Mouse (Mus musculus): ENCODE data around the gene Dnmt3a. TPM values are rescaled to one million over a fixed set of nuclear protein-coding genes. Genes with fewer than 3 reads are reported as not detected.

Gene Dnmt3a
- polyA plus RNA-seq, 1 experiment from 2014 or later, result 24.3 TPM

DNA sequence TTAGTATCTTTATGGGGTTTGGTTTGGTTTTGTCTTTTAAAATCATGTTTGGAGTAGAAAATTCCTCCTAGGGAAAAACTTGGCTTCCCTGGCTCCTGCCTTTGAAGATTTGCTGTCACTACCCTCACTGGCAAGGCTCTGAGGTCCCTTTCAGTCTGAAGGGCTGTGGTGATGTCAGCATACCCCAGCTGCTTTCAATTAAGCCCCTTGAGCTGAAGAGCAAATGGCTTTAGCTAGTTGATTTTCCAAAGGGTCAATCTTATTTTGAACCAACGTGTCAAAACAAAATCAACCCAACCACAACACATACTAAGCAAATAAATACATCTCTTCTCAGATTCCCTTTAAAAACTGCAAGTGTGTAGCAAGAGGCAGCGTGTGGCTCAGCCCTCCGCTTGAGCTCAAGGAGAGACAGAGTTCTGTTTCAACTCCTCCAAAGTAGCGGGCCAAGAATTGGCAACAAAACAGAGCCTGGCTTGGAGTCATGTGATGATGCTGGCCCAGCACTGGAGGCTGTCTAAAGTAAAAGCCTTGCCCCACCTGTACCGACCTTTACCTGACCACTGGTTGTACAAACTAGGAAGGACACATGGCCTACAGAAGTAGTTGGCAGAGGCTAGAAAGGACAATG is 17.3 kb upstream of the Dnmt3a start:
- ATAC-seq (no peak), DNase-seq (no peak)
- WGBS (ENCODE audit: insufficient replicate concordance), result 59% methylated on average over 5 of the region's 5 CpGs
- Histone ChIP-seq H3K27me3 (ENCODE audit: insufficient read depth, low read length) (no peaks in the 10 kb centered on the region), H3K9ac (replicated peaks) (no peak overlapping the region), H3K9me3 (ENCODE audit: low read length) (no peaks in the 10 kb centered on the region), H3K27ac (ENCODE audit: low read depth) (no peak overlapping the region), H3K4me3 (ENCODE audit: low read depth, low read length) (no peak overlapping the region), H3K36me3 (replicated peaks; ENCODE audit: insufficient read depth, low read length) (no peaks in the 10 kb centered on the region), H3K4me2 (ENCODE audit: low read depth, low read length) (no peak overlapping the region), H3K4me1 (ENCODE audit: insufficient read depth) (peaks cover 4% of the 10 kb centered on the region; the same call in 1 of the 2 replicates)
- no peak for TF ChIP-seq CTCF (IDR thresholded peaks at IDR 0.05; ENCODE audit: low read depth)
- TF ChIP-seq EP300 (IDR thresholded peaks at IDR 0.05; ENCODE audit: low read depth), result no peak

DNA sequence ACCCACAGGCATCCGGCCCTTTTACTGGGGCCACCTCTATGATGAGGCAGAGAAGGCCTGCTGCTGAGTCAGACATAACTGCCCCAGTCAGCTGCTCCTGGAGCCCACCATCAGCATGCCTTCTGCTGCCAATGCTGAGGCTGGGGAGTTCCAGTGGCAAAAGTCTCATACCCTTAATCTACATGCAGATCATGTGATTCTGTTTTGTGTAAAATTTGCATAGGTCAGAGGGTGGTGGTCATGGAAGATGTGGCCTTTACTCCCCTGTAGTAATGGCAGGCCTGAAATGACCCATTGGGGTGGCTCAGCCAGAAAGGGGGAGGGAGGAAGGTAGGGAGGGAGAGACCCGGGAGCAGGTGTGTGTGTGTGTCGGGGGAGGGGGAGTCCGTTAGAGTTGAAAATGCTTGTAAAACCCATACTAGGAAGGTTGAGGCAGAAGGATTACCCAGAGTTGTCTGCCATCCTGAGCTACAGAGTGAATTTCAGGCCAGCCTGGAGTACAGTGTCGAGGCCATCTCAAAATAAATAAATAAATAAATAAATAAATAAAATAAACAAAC is 16.1 kb upstream of the Dnmt3a start:
- no peaks in the 10 kb centered on the region for H3K36me3 ChIP-seq (replicated peaks; ENCODE audit: insufficient read depth, low read length)
- ATAC-seq (no peak), DNase-seq (no peak)
- WGBS (ENCODE audit: insufficient replicate concordance), result 73% methylated on average over 5 of the region's 5 CpGs
- peaks cover 4% of the 10 kb centered on the region; the same call in 1 of the 2 replicates for H3K4me1 ChIP-seq (ENCODE audit: insufficient read depth)
- H3K4me2 ChIP-seq (ENCODE audit: low read depth, low read length), result no peak overlapping the region
- H3K27me3 ChIP-seq (ENCODE audit: insufficient read depth, low read length), result no peaks in the 10 kb centered on the region
- H3K27ac ChIP-seq (ENCODE audit: low read depth), result no peak overlapping the region
- H3K4me3 ChIP-seq (ENCODE audit: low read depth, low read length), result no peak overlapping the region
- TF ChIP-seq CTCF (IDR thresholded peaks at IDR 0.05; ENCODE audit: low read depth) (no peak), EP300 (IDR thresholded peaks at IDR 0.05; ENCODE audit: low read depth) (no peak)
- no peak overlapping the region for H3K9ac ChIP-seq (replicated peaks)
- no peaks in the 10 kb centered on the region for H3K9me3 ChIP-seq (ENCODE audit: low read length)

DNA sequence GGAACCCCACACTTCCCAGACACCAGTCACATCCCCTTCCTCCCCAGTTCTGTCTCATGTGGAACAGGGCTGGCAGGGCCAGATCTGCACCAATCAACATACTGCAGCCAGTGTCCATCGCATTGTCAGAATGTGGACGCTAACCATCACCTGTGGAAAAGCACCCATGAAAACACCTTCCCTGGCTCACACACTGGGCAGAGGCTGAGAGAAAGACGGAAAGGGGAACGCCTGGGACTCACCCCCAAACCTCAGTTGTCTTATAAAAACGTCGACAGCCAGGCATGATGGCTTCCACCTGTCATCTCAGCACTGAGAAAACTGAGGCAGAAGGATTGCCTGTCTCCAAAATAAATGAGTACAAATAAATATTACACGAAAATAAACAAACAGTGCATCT is 14.6 kb upstream of the Dnmt3a start:
- Histone ChIP-seq H3K9me3 (ENCODE audit: low read length) (no peaks in the 10 kb centered on the region), H3K9ac (replicated peaks) (no peak overlapping the region), H3K4me3 (ENCODE audit: low read depth, low read length) (peak overlapping the region; percentile 21; the same call in 1 of the 2 replicates), H3K27ac (ENCODE audit: low read depth) (no peak overlapping the region), H3K4me2 (ENCODE audit: low read depth, low read length) (peak overlapping the region; percentile 62), H3K27me3 (ENCODE audit: insufficient read depth, low read length) (no peaks in the 10 kb centered on the region), H3K4me1 (ENCODE audit: insufficient read depth) (peaks cover 4% of the 10 kb centered on the region; the same call in 1 of the 2 replicates), H3K36me3 (replicated peaks; ENCODE audit: insufficient read depth, low read length) (no peaks in the 10 kb centered on the region)
- no peak for TF ChIP-seq EP300 (IDR thresholded peaks at IDR 0.05; ENCODE audit: low read depth)
- no peak for TF ChIP-seq CTCF (IDR thresholded peaks at IDR 0.05; ENCODE audit: low read depth)
- ATAC-seq (no peak), DNase-seq (no peak)
- 35% methylated on average over 7 of the region's 7 CpGs for WGBS (ENCODE audit: insufficient replicate concordance)

DNA sequence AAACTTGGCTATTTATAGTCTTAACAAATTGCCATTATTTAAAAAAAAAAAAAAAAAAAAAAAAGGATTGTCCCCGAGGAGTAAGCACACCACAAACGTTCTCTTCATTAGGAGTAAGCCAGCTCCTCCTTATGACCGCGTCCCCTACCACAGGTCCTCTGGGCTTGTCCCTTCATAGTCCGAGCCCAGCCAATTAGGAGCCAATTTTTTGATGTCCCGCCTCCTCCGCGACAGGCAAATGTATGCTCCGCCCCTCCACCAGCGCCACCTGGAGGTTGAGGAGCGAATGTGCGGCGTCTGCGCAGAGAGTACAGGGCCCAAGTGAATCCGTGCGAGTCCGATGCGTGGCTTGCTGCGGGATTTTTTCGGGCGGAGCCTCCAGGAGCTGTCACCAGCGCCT is 14.1 kb upstream of the Dnmt3a start:
- DNase-seq (peak; percentile 94), ATAC-seq (peak; percentile 92)
- H3K27me3 ChIP-seq (ENCODE audit: insufficient read depth, low read length), result no peaks in the 10 kb centered on the region
- H3K36me3 ChIP-seq (replicated peaks; ENCODE audit: insufficient read depth, low read length), result no peaks in the 10 kb centered on the region
- H3K4me1 ChIP-seq (ENCODE audit: insufficient read depth), result peaks cover 3% of the 10 kb centered on the region; the same call in 1 of the 2 replicates
- under 1% methylated on average over 22 of the region's 22 CpGs for WGBS (ENCODE audit: insufficient replicate concordance)
- H3K9ac ChIP-seq (replicated peaks), result no peak overlapping the region
- no peak overlapping the region for H3K27ac ChIP-seq (ENCODE audit: low read depth)
- TF ChIP-seq EP300 (IDR thresholded peaks at IDR 0.05; ENCODE audit: low read depth), result no peak
- peak; percentile 97 for TF ChIP-seq CTCF (IDR thresholded peaks at IDR 0.05; ENCODE audit: low read depth)
- peak overlapping the region; percentile 62 for H3K4me2 ChIP-seq (ENCODE audit: low read depth, low read length)
- peak overlapping the region; percentile 21 for H3K4me3 ChIP-seq (ENCODE audit: low read depth, low read length)
- no peaks in the 10 kb centered on the region for H3K9me3 ChIP-seq (ENCODE audit: low read length)

DNA sequence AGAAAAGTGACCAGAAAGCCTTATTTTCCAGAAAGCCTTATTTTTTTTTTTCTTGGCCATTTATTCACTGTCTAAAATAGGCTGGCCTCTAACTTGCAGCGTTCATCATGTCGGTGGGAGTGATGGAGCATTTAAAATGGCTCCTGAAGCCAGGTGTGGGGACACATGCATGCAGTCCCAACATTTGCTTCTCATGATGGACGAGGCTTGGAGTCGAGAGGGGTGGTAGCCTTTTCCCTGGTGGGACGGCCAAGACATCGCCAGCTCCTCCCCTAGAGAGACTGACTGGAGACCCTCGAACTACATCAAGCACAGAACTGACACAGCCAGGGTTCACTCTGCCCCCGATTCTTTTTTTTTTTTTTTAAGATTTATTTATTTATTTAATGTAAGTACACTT is 13.6 kb upstream of the Dnmt3a start:
- no peak for TF ChIP-seq EP300 (IDR thresholded peaks at IDR 0.05; ENCODE audit: low read depth)
- no peak for TF ChIP-seq CTCF (IDR thresholded peaks at IDR 0.05; ENCODE audit: low read depth)
- H3K9ac ChIP-seq (replicated peaks), result no peak overlapping the region
- no peak for DNase-seq
- peak overlapping the region; percentile 21 for H3K4me3 ChIP-seq (ENCODE audit: low read depth, low read length)
- H3K27ac ChIP-seq (ENCODE audit: low read depth), result no peak overlapping the region
- no peaks in the 10 kb centered on the region for H3K36me3 ChIP-seq (replicated peaks; ENCODE audit: insufficient read depth, low read length)
- no peaks in the 10 kb centered on the region for H3K9me3 ChIP-seq (ENCODE audit: low read length)
- no peaks in the 10 kb centered on the region; the same call in 1 of the 2 replicates for H3K4me1 ChIP-seq (ENCODE audit: insufficient read depth)
- no peaks in the 10 kb centered on the region for H3K27me3 ChIP-seq (ENCODE audit: insufficient read depth, low read length)
- H3K4me2 ChIP-seq (ENCODE audit: low read depth, low read length), result peak overlapping the region; percentile 62
- 29% methylated on average over 8 of the region's 8 CpGs for WGBS (ENCODE audit: insufficient replicate concordance)
- no peak for ATAC-seq

DNA sequence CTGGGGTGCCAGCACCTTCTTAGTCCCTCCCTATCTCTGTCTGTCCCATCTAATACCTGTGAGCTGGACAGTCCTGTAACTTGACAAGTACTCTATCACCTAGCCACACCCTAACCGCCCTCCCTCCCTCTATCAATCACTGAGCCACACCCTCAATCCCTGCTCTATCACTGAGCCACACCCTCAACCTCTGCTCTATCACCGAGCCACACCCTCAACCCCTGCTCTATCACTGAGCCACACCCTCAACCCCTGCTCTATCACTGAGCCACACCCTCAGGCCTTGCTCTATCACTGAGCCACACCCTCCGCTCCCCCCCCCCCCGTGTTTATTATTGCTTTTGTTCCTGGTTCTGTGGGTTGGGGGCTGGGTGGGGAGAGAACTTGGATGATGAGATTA is 10.2 kb upstream of the Dnmt3a start:
- Histone ChIP-seq H3K36me3 (replicated peaks; ENCODE audit: insufficient read depth, low read length) (no peaks in the 10 kb centered on the region), H3K9me3 (ENCODE audit: low read length) (no peaks in the 10 kb centered on the region), H3K4me1 (ENCODE audit: insufficient read depth) (no peaks in the 10 kb centered on the region; the same call in 1 of the 2 replicates), H3K27ac (ENCODE audit: low read depth) (no peak overlapping the region), H3K4me2 (ENCODE audit: low read depth, low read length) (no peak overlapping the region), H3K9ac (replicated peaks) (no peak overlapping the region), H3K27me3 (ENCODE audit: insufficient read depth, low read length) (no peaks in the 10 kb centered on the region), H3K4me3 (ENCODE audit: low read depth, low read length) (no peak overlapping the region)
- TF ChIP-seq EP300 (IDR thresholded peaks at IDR 0.05; ENCODE audit: low read depth) (no peak), CTCF (IDR thresholded peaks at IDR 0.05; ENCODE audit: low read depth) (no peak)
- DNase-seq, result no peak
- 4% methylated on average over 3 of the region's 4 CpGs for WGBS (ENCODE audit: insufficient replicate concordance)
- ATAC-seq, result peak; percentile 30; the same call in 1 of the 2 replicates
